Mouse (Mus musculus): ENCODE data around the gene Gab2. TPM values are rescaled to one million over a fixed set of nuclear protein-coding genes. Genes with fewer than 3 reads are reported as not detected.

Gab2 gene
- polyA plus RNA-seq, 1 experiment from 2014 or later = 1.2 TPM

DNA sequence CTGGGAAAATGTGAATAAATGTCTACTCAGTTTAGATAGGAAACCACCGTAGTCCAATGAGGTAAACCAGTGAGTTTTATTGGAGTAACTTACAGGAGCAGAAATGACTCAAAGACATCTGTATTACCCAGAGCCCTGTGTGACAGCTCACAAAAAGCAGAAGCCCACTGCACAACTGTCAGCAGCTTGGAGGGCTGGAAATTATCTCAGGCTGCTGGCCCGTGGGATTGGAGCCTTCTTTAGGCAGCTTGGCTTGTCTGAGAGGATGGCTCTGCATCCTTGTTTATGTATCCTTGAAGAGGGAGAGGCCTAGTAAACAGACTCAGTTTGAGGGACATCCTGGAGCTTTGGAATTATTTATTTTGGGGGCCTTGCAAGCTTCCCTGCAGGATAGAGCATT, 261.6 kb downstream of the Gab2 start:
- DNase-seq (ENCODE audit: low spot score) = no peak

DNA sequence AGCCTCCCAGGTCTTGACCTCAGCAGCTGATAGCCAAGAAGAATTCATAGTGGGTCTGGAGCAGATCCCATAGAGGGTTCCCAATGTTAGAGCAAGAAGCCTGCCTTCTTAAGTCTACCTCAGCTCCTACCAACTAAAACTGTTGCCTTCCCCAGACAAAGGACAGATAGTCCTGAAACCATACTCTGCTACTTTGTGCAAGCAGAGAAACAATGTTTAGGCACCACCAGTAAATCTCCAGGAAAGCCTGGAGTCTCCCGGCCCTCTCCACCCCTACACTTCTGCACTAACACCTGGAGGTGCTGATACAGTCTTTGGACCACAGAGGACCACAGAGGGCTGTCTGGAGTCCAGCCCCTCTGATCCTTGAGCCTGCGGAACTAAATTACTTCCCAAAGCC, 263.3 kb downstream of the Gab2 start:
- DNase-seq (ENCODE audit: low spot score) = no peak

DNA sequence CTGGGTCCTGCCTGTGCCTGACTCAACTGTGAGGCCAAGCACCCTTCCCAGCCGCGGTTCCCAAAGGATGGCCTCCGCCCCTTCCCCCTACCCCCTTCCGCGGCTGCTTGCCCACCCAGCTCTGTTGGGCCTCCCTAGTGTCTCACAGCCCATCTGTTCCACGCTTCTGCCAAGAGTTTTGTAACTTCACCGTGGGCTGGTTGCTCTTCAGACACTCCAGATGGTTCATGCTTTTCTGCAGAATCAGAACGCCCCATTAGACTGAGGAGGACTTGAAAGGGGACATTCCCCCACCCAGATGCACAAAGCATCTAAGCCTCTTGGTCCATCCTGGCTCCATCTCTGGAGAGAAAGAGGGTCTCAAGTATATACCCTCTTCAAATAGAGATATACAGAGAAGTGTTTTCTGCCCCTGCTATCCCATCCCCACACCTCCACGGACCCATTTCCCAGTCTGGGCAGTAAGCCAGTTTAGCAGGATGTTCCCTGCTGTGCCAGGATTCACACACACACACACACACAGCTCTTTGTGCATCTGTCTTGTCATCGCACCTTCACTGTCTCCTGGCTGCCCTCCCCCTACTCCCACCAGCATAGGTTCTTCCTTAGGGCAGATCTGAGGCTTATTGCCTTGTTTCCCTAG, 264.0 kb downstream of the Gab2 start:
- no peak for DNase-seq (ENCODE audit: low spot score)

DNA sequence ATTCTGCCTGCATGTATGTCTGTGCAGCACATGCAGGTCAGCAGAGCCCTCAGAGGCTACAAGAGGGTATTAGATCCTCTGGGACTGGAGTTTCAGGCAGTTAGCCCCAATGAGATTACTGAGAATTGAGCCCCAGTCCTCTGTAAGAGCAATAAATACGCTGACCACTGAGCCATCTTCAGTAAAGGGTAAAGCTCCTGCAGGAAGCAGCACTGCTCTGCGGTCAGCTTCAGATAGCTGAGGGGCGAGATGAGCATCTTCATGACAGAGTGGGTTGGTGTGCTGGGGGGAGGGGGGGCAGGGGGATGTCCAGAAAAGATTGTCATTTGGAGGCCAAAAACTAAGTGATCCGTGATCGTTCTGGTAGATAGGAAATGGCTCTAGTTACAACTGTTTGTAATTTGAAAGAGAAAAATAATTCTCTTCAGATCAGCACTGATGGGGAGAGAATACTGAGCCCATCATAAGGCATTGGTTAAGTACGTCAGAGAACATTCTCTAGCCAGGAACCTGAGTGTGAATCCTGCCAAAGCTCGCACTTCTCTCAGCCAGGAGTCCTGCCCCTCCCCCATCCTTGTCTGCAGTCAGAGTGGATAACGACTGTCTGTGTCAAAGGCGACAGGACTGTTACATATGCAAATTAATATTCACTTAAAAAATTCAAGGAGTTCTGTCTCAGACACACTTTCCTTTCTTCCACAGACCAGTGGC, 264.9 kb downstream of the Gab2 start:
- DNase-seq (ENCODE audit: low spot score) = no peak

DNA sequence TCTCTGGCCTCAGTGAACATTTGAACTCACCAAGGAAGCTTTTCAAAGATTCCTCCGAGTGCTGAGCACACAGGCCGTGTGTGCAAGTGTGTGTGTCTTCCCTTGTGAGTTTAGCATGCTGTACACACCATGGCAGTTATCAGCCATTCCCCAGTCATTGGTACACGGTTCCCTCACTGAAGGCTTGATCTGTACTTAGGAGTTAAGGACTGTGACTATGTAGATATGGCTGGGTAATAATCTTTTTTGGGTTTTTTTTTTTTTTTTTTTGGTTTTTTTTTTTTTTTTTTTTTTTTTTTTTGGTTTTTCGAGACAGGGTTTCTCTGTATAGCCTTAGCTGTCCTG, 265.4 kb downstream of the Gab2 start:
- no peak for DNase-seq (ENCODE audit: low spot score)

DNA sequence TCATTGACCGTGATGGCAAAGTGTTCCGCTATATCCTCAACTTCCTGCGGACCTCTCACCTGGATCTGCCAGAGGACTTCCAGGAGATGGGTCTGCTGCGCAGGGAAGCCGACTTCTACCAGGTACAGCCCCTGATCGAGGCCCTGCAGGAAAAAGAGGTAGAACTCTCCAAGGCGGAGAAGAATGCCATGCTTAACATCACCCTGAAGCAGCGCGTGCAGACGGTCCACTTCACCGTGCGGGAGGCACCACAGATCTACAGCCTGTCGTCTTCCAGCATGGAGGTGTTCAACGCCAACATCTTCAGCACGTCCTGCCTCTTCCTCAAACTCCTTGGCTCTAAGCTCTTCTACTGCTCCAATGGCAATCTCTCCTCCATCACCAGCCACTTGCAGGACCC, 266.1 kb downstream of the Gab2 start:
- DNase-seq (ENCODE audit: low spot score) = no peak

DNA sequence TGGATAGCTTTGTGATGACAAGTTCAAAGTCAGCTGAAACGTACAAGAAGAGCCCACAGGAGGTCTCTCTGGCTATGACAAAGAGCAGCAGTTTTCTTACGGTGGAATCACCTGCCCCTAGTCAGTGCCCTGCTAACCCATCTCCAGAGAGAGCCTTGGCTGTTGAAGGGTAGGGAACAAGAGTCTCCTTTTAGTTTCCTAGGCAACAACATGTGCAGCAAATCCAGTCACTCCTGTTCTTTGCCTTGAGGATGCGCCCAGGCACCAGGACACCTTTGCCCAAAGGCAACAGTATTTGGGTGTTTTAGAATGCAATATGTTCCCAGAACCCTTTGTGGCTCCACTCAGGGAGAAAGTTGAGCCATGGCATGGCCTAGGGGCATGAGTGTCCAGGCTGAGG, 266.9 kb downstream of the Gab2 start:
- DNase-seq (ENCODE audit: low spot score) = no peak

DNA sequence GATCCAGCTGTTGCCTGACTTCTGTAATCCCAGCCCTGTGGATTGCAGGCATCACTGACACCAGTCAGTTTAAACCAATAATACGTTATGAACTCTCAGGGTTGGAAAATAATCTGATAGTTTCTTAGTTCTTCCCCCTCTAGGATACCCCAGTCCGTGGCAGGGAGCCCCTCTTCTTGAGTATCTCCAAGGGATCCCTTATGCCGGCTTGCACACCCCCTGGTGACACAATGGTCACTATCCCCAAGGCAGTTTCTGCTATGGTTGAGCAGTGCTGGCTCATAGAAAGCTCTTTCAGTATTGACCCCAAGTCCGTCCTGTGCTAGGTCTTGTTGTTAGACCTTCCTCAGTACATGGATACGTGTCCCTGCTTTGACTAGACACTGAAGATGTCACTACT, 267.4 kb downstream of the Gab2 start:
- no peak for DNase-seq (ENCODE audit: low spot score)

DNA sequence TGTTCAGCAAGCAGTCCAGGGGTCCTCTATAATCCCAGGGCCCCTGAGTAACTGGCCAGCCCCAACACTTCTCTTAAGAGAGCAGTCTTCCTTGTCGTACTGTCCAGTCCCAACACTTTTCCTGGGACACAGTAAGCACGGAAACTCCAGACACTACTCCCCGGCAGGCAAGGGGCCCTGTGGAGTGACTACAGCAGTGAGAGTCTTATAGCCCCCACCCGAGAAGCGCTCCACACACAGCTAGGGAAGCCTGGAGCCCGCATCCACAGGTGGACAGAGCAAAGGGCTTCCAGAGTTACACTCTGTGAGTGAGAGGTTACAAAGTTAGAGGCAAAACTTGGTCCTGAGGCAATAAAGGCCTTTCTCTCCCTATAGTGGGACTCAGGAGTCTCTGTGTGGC, 268.1 kb downstream of the Gab2 start:
- DNase-seq (ENCODE audit: low spot score) = no peak

DNA sequence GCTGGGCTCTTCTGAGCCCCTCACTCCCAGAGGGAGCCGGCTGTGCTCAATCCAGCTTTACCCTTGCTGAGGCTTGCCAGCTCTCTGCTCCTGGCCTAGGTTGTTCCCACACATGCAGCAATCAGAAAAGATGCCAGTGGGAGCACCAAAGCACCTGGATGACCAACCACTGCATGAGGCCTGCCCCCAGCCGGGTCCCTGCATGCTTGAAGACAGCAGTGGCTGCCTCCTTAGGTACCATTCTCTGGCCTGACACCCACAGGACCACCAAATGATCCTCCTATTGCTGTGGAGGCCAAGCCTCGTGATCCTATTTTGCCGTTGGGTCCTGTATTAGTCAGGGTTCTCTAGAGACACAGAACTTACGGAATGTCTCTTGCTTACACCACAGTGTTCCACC, 269.5 kb downstream of the Gab2 start:
- DNase-seq (ENCODE audit: low spot score) = no peak

DNA sequence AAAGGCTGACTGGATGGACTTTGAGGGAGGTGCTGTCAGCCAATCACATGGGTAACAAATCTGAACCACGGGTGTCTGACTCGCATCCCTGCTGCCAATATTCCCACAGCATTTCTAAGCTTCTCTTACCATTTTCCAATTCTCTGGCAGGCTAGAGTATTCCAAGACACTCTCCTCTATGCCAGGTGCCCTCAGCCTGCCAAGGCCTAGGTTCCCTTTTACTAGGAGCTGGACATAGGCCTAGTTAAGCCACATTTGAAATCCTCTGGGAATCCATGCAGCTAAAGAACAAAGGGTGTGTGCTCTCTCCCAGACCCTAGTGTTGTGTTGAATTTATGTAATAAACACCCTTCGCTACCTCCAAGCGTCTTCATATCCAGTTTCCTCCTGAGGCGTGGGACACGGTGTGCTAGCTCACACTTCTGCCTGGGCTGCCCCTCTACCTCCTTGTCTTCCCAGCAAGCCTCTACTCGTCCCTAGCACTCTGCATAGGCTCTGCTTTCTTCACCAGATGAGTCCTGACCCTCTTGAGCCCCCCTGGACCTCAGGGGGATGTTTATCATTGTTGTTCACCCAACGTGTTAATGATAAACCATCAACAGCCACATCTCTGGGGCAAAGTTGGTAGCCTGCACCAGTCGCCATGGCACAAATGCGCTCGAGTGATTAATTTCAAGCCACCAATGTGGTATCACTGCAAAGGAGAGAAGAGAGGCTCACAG, 270.6 kb downstream of the Gab2 start:
- DNase-seq (ENCODE audit: low spot score) = no peak

DNA sequence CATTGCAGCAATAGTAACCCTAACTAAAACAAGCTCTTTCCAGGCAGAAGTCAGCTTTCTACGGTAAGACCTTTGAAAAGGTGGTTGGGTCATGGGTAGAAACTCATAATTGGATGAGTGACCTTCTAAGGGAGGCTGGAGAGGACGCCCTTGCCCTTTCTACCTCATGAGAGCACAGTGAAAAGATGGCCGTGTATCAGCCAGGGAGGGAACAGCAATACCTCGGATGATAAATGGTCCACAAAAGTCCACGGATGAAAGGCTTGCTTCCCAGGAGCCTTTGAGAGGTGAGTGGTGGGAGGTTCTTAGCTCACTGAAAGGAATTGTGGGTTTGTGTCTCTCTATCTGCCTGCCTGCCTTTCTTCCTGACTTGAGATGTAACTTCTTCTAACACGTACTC, 272.0 kb downstream of the Gab2 start:
- no peak for DNase-seq (ENCODE audit: low spot score)

DNA sequence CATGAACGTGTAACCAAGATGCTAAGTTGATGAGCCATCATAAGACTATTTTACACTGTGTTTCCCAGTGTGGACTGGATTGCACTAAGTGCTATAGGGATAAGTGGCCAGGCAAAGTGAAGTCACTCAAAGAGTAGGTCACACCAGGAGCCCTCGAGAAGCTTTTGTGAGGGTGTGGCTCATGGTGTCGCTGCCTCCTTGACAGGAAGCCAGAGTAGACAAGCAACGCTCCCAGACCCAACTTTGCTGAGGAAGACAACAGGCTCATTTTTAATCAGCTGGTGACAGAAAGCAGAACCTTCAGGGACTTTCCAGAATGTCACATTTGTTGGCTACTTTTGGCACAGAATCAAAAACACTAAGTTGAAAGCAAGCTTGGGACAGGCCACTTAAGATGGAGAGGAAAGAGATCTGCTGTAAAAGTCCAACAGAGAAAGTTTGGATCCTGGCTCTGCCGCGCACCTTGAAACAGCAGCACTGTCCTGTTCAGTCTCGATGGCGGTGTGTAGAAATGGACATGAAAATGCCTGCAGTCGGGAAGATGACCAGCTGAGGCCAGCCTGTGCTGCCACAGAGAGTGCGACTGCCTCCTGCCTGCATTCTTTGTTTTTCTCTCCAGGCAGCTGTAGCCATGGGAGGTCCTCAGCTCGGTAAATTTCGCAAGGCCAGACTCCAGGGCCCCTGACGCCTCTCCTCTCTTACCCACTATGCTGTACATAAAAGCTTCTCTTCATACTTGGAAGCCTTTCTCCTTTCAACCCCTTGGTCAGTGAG, 273.9 kb downstream of the Gab2 start:
- DNase-seq (ENCODE audit: low spot score) = no peak

DNA sequence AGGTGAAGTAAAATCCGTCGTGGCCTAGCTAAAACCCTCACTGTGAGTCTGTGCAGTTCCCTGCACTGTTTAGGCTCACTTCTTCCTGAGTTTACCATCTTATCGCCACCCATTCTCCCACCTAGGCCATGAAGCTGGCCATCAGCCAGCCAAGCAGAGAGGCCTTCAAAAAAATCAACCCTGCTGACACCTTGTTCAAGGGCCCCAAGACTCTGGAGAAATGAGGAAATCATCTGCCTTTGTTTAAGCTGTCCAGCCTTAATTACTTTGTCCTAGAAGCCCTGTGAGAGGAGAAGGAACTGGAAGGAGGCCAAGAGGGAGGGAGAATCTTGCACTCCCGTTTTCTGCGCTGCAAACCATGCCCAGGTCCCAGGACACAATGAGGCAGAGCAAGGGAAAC, 274.9 kb downstream of the Gab2 start:
- no peak for DNase-seq (ENCODE audit: low spot score)

DNA sequence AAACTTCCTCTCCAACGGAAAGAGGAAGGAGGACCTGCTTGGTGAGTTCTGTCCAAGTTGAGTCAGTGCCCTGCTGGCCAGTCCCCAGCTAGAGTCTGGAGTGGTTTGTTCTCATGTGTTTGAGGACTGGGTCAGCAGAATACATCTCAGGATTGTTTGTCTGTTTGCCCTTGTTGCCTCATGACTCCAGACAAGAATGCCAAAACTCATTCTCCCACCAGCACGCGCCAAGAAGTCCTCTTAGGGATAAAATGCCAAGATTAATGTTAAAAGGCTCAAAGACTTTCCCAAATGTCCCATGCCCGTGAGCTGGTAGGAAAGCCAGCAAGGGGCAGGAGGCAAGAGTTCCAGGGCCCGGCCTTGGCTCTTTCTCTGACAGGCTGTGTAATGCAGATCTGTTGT, 275.5 kb downstream of the Gab2 start:
- no peak for DNase-seq (ENCODE audit: low spot score)

DNA sequence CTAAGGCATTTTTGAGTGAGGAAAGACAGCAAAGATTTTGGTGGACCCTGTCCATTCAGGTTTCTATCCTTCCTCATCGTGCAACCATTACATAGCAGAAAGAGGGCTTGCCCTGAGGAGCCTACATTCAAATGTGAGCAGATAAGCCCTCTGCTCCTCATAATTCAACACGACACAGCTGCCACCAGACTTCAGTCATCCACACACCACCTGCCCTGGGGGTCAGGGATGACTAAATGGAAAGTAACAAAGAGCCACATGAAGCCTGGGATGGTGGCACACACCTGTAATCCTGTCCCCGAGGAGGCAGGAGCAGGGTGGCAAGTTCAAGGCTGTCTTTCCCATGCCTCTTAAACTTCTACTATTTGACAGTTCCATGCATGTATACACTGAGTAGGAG, 276.5 kb downstream of the Gab2 start:
- no peak for DNase-seq (ENCODE audit: low spot score)

DNA sequence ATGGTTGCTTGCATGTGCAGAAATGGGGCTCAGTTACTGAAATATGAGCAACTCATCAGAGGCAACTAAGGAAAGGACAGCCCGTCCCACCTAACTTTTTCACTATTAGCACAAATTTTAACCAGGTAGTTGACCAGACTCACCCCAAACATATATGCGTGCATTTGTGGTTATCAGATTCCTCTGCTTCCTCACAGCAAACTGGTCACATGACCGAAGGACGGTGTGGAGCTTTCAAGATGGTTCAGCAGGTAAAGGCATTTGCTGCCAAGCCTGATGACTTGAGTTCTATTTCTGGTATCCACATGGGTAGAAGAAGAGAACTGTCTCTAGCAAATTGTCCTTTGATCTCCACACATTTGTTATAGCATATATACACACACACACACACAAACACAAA, 277.0 kb downstream of the Gab2 start:
- DNase-seq (ENCODE audit: low spot score) = no peak

Other genes starting within 250 kb of the Gab2 start
- gene Nars2, start 130.1 kb upstream of the Gab2 start, polyA plus RNA-seq (2015; fragmentation: Nextera tagmentation; extraction: Ambion mirVana) = 17.4 and 17.7 TPM in 2 replicates

Measured in thymus, postnatal 0 days (tissue).